ENCODE assay signal across 20 mouse cellular contexts in the genomic region with DNA sequence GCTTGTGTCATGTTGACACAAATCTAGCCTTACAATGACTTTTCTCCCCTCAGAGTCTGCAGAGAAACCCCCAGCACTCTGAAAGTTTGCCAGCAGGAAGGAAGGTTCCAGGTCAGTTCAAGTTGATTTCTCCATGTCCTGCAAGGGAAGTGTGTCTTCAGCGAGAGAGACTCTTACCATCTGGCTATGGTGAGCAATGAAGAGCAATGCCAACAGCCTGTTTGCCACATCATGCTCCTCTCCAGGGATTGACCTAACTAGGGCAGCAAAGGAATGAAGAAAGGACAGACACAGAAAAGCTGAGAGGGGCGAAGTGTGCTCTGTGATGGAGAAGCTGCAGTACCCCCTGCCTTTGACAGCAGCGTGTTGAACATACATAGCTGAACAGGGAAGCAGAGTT. TPM values are rescaled to one million over a fixed set of nuclear protein-coding genes. Genes with fewer than 3 reads are reported as not detected.
A peak's percentile ranks its signal among the peaks of the same experiment; 100 is the strongest.
DNase-seq lines count a peak whose midpoint lies in the region; ATAC-seq lines count a peak whose summit lies in the region.
"Had no signal": no experiment of that assay in that cellular context is flagged by ENCODE, and none has a peak within 500 bp of the region (broad histone marks: within the 10 kb centered on the region; RNA-seq: fewer than 3 reads in every experiment).

No protein-coding gene starts in this region.

- intact Hi-C loops in left cerebral cortex, postnatal 4 days (cut with DNase I), result no loop called here

- peak; percentile 51 for ATAC-seq in megakaryocyte, adult 5-6 weeks (ENCODE audit: poor library complexity, severe bottlenecking)
- ATAC-seq: forebrain, embryonic 15.5 days; hindbrain, embryonic 16.5 days; intestine, embryonic 15.5 days; midbrain, embryonic 15.5 days had no signal

- DNase-seq in adrenal gland, postnatal 10 days, result peak; percentile 5
- no peak for DNase-seq in adrenal gland, postnatal 4 days (ENCODE audit: low spot score in 2 of 2)
- peak; percentile 22 for DNase-seq in cerebellum, adult 11 months
- DNase-seq in cerebellum, adult 9-11 months, result peak; percentile 60
- DNase-seq in left cerebral cortex, postnatal 4 days, result no peak
- no peak for DNase-seq in gastrocnemius, postnatal 10 days
- DNase-seq in MN1 (ENCODE audit: low spot score), result no peak
- DNase-seq: gastrocnemius, postnatal 36 days; kidney, adult 9 months; kidney, postnatal 14 days; layer of hippocampus, postnatal 36 days; liver, embryonic 13.5 days; lung, embryonic 14.5 days; lung, postnatal 36 days; retina, postnatal 1 day had no signal

RNA-seq across cellular contexts. Expression of a gene that starts 59.8 kb away (rescaled TPM):
- total RNA-seq in adrenal gland, postnatal 10 days (2021), result 10 to 100 TPM; 47.1 to 48.2 TPM
- total RNA-seq in adrenal gland, postnatal 4 days (2021), result 10 to 100 TPM; 58.5 to 61.6 TPM
- 32.4 and 36.3 TPM in 2 replicates for total RNA-seq in megakaryocyte, adult 5-6 weeks (2015)
- 56.2 and 57.1 TPM in 2 replicates for total RNA-seq in megakaryocyte, adult 5-6 weeks (2017)
- total RNA-seq in left cerebral cortex, postnatal 4 days (2021), result 10 to 100 TPM; 83.2 to 83.8 TPM
- 10 to 100 TPM; 48.5 to 50.2 TPM for total RNA-seq in gastrocnemius, postnatal 10 days (2021)

Comparison
In these comparisons a context has a peak if more than half of its experiments do, and no peak if none do; other contexts are left out.
1. DNase-seq: peak in adrenal gland, postnatal 10 days (single experiment), cerebellum, adult 11 months (single experiment) and cerebellum, adult 9-11 months (single experiment); none in adrenal gland, postnatal 4 days (0 of 2), left cerebral cortex, postnatal 4 days (single experiment), gastrocnemius, postnatal 10 days (single experiment) and MN1 (single experiment).